Mouse (Mus musculus) CH12.LX (cell line): ENCODE measurements around the gene Ppp2r2c.

Source experiments
- MAX ChIP-seq: IDR thresholded peaks from 2 replicates; pipeline ENCODE4 v1.6.1; 2011; ENCODE audit warnings: low read length, improper control_type of control experiment
- MAZ ChIP-seq: IDR thresholded peaks from 2 replicates; pipeline ENCODE4 v1.6.1; 2012; ENCODE audit warnings: low read depth, mild to moderate bottlenecking, inconsistent platforms, low read length, improper control_type of control experiment, moderate library complexity
- SIN3A ChIP-seq: IDR thresholded peaks from 2 replicates; pipeline ENCODE4 v1.6.1; 2012; ENCODE audit warnings: low read length, improper control_type of control experiment, inconsistent platforms
- ZNF384 ChIP-seq: IDR thresholded peaks from 2 replicates; pipeline ENCODE4 v1.6.1; 2012; ENCODE audit warnings: low read depth, low read length, improper control_type of control experiment, inconsistent platforms

DNA sequence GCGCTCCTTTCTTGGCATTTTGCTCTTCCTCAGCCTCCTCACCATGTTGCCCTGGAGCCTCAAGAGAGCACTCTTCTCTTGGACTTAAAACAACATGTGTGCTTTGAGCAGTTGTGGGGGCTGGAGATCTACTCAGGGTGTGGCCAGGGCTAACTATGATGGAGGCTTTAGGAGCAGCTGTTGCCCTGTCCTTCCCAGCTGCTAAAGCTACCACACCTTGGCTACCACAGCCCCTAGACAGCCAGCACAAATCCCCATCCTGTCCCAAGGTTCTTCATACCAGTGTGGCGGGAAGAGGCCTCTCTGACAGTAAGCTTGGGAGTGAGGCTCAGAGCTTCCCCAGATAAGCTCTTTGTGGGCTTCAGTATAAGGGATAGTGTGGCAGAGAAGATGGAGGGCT lies 77.4 kb downstream of the Ppp2r2c start:
- no peak for TF ChIP-seq ZNF384
- TF ChIP-seq MAX = no peak
- no peak for TF ChIP-seq SIN3A
- TF ChIP-seq MAZ = no peak
